Mouse (Mus musculus): ENCODE measurements around the gene Fbxw16. TPM values are rescaled to one million over a fixed set of nuclear protein-coding genes. Genes with fewer than 3 reads are reported as not detected.
"Not testable (repeated sequence)": the region's sequence is repeated elsewhere in the genome, so short reads cannot be mapped to it uniquely, and the experiment has no call there.

The Fbxw16 gene
- polyA plus RNA-seq (2014; fragmentation: Nextera tagmentation; extraction: Ambion mirVana) = not detected in 2 replicates

DNA sequence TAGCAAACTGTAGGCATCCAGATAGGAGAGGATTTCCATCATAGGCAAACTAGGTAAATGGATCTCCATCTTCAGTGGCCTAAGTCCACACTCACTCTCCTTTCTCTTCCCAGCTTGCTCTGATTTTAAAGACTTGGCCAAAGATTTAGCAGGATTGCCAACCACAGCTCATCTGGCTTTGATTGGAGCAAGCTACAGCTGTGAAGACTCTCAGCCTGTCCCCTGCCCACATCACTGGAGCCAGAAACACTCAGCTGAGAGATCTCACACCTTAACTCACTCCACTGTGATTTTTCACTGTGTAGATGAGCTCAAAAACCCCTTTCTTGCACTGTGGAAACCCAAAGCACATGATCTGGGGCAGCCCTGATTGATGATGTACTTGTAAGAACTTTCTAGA, at the start of gene Fbxw16:
Fbxw16 (minus strand) TSS at position 101 of the 400 bp plus-strand sequence.
- no peak within 1 kb of the TSS for H3K9ac ChIP-seq (ENCODE audit: low read depth, low read length)
- no peak within 1 kb of the TSS for H3K27ac ChIP-seq (ENCODE audit: low read depth, low read length)
- no peak for ATAC-seq (replicated peaks; ENCODE audit: insufficient number of reproducible peaks, low FRiP score, low TSS enrichment)
- H3K4me1 ChIP-seq (ENCODE audit: control insufficient read depth, insufficient read depth, low read length) = no peaks in the 10 kb centered on the region
- no peaks in the 10 kb centered on the region for H3K9me3 ChIP-seq (replicated peaks; ENCODE audit: control insufficient read depth, low read length)
- no peaks in the 10 kb centered on the region for H3K27me3 ChIP-seq (ENCODE audit: control insufficient read depth, insufficient read depth, low read length)
- no peak within 1 kb of the TSS for H3K4me2 ChIP-seq
- no peaks in the 10 kb centered on the region for H3K36me3 ChIP-seq (ENCODE audit: control insufficient read depth, insufficient read depth, low read length)
- no peak within 1 kb of the TSS for H3K4me3 ChIP-seq (ENCODE audit: low read depth, low read length)

DNA sequence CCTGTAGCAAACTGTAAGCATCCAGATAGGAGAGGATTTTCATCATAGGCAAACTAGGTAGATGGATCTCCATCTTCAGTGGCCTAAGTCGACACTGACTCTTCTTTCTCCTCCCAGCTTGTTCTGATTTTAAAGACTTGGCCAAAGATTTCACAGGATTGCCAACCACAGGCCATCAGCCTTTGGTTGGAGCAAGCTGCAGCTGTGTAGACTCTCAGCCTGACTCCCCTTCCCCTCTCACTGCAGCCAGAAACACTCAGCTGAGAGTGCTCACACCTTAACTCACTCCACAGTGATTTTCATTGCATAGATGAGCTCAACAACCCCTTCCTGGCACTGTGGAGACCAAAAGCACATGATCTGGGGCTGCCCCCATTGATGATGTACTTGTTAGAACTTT, 46.8 kb upstream of the Fbxw16 start, which contains the start of gene Fbxw19:
Fbxw19 (minus strand) TSS at position 101 of the 400 bp plus-strand sequence.
- H3K9ac ChIP-seq (ENCODE audit: low read depth, low read length); ATAC-seq (replicated peaks; ENCODE audit: insufficient number of reproducible peaks, low FRiP score, low TSS enrichment); H3K4me1 ChIP-seq (ENCODE audit: control insufficient read depth, insufficient read depth, low read length); H3K36me3 ChIP-seq (ENCODE audit: control insufficient read depth, insufficient read depth, low read length); H3K4me2 ChIP-seq; H3K27me3 ChIP-seq (ENCODE audit: control insufficient read depth, insufficient read depth, low read length); H3K27ac ChIP-seq (ENCODE audit: low read depth, low read length); H3K4me3 ChIP-seq (ENCODE audit: low read depth, low read length); H3K9me3 ChIP-seq (replicated peaks; ENCODE audit: control insufficient read depth, low read length): not testable (repeated sequence)
- WGBS (ENCODE audit: insufficient replicate concordance) = 84% methylated on average over 1 of the region's 1 CpGs

DNA sequence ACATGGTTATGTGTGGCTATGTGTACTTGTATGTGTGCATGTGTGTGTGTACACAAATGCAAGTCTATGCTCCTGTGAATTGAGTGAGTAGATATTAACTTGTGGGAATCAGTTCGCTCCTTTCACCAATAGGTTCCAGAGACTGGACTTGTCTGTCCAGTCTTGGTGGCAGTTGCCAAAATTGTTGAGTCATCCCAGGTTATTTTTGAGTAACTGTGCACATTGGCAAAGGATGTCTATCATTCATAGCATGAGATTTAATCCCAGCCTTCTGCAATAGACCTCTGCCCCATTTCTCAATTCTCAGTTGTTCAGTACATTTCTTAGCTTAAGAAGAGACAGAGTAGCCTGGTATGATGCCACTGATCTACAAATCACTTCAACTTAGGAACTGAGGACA, 16.0 kb downstream of the Fbxw16 start:
- Histone ChIP-seq H3K36me3 (ENCODE audit: control insufficient read depth, insufficient read depth, low read length) (no peaks in the 10 kb centered on the region), H3K27ac (ENCODE audit: low read depth, low read length) (no peak overlapping the region), H3K4me1 (ENCODE audit: control insufficient read depth, insufficient read depth, low read length) (no peaks in the 10 kb centered on the region), H3K9ac (ENCODE audit: low read depth, low read length) (no peak overlapping the region), H3K27me3 (ENCODE audit: control insufficient read depth, insufficient read depth, low read length) (no peaks in the 10 kb centered on the region), H3K9me3 (replicated peaks; ENCODE audit: control insufficient read depth, low read length) (no peaks in the 10 kb centered on the region), H3K4me3 (ENCODE audit: low read depth, low read length) (no peak overlapping the region), H3K4me2 (no peak overlapping the region)
- 61% methylated on average over 1 of the region's 1 CpGs for WGBS (ENCODE audit: insufficient replicate concordance)
- ATAC-seq (replicated peaks; ENCODE audit: insufficient number of reproducible peaks, low FRiP score, low TSS enrichment) = no peak

DNA sequence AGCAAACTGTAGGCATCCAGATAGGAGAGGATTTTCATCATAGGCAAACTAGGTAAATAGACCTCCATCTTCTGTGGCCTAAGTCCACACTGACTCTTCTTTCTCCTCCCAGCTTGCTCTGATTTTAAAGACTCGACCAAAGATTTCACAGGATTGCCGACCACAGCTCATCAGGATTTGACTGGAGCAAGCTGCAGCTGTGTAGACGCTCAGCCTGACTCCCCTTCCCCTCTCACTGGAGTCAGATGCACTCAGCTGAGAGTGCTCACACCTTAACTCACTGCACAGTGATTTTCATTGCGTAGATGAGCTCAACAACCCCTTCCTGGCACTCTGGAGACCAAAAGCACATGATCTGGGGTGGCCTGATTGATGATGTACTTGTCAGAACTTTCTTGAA, 44.7 kb downstream of the Fbxw16 start, which contains the start of gene Fbxw22:
Fbxw22 (minus strand) TSS at position 101 of the 400 bp plus-strand sequence.
- WGBS (ENCODE audit: insufficient replicate concordance) = 66% methylated on average over 4 of the region's 4 CpGs
- H3K4me2 ChIP-seq; H3K36me3 ChIP-seq (ENCODE audit: control insufficient read depth, insufficient read depth, low read length); H3K27me3 ChIP-seq (ENCODE audit: control insufficient read depth, insufficient read depth, low read length); ATAC-seq (replicated peaks; ENCODE audit: insufficient number of reproducible peaks, low FRiP score, low TSS enrichment); H3K27ac ChIP-seq (ENCODE audit: low read depth, low read length); H3K4me3 ChIP-seq (ENCODE audit: low read depth, low read length); H3K9ac ChIP-seq (ENCODE audit: low read depth, low read length); H3K4me1 ChIP-seq (ENCODE audit: control insufficient read depth, insufficient read depth, low read length); H3K9me3 ChIP-seq (replicated peaks; ENCODE audit: control insufficient read depth, low read length): not testable (repeated sequence)

Other genes starting within 250 kb of the Fbxw16 start
- not detected in 2 replicates for gene Fbxw20, start 214.4 kb downstream of the Fbxw16 start, polyA plus RNA-seq (2014; fragmentation: Nextera tagmentation; extraction: Ambion mirVana)
- not detected in 2 replicates for gene Fbxw14, start 161.5 kb downstream of the Fbxw16 start, polyA plus RNA-seq (2014; fragmentation: Nextera tagmentation; extraction: Ambion mirVana)
- gene Fbxw28, start 109.5 kb downstream of the Fbxw16 start, polyA plus RNA-seq (2014; fragmentation: Nextera tagmentation; extraction: Ambion mirVana) = not detected in 2 replicates
- not detected in 2 replicates for gene Fbxw22, start 44.8 kb downstream of the Fbxw16 start, polyA plus RNA-seq (2014; fragmentation: Nextera tagmentation; extraction: Ambion mirVana)
- not detected in 2 replicates for gene Fbxw19, start 46.7 kb upstream of the Fbxw16 start, polyA plus RNA-seq (2014; fragmentation: Nextera tagmentation; extraction: Ambion mirVana)
- gene Fbxw15, start 119.1 kb upstream of the Fbxw16 start, polyA plus RNA-seq (2014; fragmentation: Nextera tagmentation; extraction: Ambion mirVana) = not detected in 2 replicates
- gene Fbxw24, start 176.9 kb upstream of the Fbxw16 start, polyA plus RNA-seq (2014; fragmentation: Nextera tagmentation; extraction: Ambion mirVana) = not detected in 2 replicates
- not detected in 2 replicates for gene Fbxw25, start 215.5 kb upstream of the Fbxw16 start, polyA plus RNA-seq (2014; fragmentation: Nextera tagmentation; extraction: Ambion mirVana)